Mouse (Mus musculus): ENCODE results near the gene Farsb. TPM values are rescaled to one million over a fixed set of nuclear protein-coding genes. Genes with fewer than 3 reads are reported as not detected.

Gene Farsb
- polyA plus RNA-seq, 1 experiment from 2014 or later: 100 TPM

GRCm38 (mm10) chr1:78395191-78395735 is 93.4 kb downstream of the Farsb start:
- Histone ChIP-seq H3K4me3 (no peak overlapping the region), H3K9me3 (replicated peaks) (no peaks in the 10 kb centered on the region), H3K36me3 (no peaks in the 10 kb centered on the region), H3K4me1 (replicated peaks) (peaks cover 10% of the 10 kb centered on the region), H3K4me2 (no peak overlapping the region), H3K9ac (no peak overlapping the region), H3K27ac (ENCODE audit: poor library complexity, severe bottlenecking) (no peak overlapping the region), H3K27me3 (replicated peaks) (no peaks in the 10 kb centered on the region)
- no peak for ATAC-seq (ENCODE audit: insufficient number of reproducible peaks, low FRiP score)
- 66% methylated on average over 8 of the region's 8 CpGs for WGBS

DNA sequence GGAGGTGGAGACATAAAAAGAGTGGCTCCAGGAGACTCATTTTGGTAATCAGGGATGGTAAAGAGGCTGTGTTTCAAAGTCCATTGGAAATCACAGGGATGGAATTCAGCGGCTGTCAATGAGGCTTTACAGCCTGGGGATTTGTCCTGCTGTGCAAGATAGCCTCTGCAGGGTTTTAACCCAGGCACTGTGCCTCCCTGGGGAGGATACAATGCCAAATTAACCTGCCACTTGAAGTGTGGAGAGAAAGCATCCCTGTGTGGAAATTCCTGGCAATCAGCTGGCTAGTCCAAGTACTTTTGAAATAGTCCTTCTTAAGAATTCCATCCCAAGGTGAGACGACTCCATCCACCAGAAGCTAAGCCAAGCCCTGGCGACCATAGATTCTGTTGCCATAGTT is 99.8 kb downstream of the Farsb start:
- no peak for ATAC-seq (ENCODE audit: insufficient number of reproducible peaks, low FRiP score)
- no peaks in the 10 kb centered on the region for H3K4me1 ChIP-seq (replicated peaks)
- 20% methylated on average over 3 of the region's 3 CpGs for WGBS

DNA sequence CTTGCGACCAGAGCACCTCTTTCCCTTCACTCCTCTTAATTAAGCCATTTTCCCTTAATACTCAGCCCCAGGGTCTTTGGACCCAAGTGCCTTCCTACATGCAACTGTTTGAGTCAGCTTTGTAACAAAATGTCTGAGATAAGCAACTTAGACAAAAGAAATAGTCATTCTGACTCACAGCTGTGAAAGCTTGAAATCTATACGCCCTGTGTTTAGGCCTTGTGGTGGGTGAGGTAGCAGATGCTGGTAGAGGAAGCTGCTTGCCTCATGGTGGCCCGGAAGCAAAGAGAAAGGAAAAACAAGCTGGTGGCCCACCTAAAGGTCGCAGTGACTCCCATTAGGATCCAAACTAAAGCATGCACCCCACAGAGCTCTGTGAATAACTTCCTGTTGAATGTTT is 100.8 kb downstream of the Farsb start:
- whole genome bisulfite sequencing: 63% methylated on average over 4 of the region's 4 CpGs
- no peaks in the 10 kb centered on the region for H3K27me3 ChIP-seq (replicated peaks)
- ATAC-seq (ENCODE audit: insufficient number of reproducible peaks, low FRiP score): no peak

More for the DNA sequence above, 99.8 kb downstream of the Farsb start:
- Histone ChIP-seq H3K4me3 (no peak overlapping the region), H3K36me3 (no peaks in the 10 kb centered on the region), H3K9me3 (replicated peaks) (no peaks in the 10 kb centered on the region), H3K27ac (ENCODE audit: poor library complexity, severe bottlenecking) (no peak overlapping the region), H3K27me3 (replicated peaks) (no peaks in the 10 kb centered on the region), H3K9ac (no peak overlapping the region), H3K4me2 (no peak overlapping the region)

GRCm38 (mm10) chr1:78380950-78381349 is 107.7 kb downstream of the Farsb start:
- Histone ChIP-seq H3K27ac (ENCODE audit: poor library complexity, severe bottlenecking) (no peak overlapping the region), H3K27me3 (replicated peaks) (no peaks in the 10 kb centered on the region), H3K9ac (no peak overlapping the region), H3K4me2 (no peak overlapping the region), H3K4me1 (replicated peaks) (no peaks in the 10 kb centered on the region), H3K36me3 (no peaks in the 10 kb centered on the region), H3K9me3 (replicated peaks) (no peaks in the 10 kb centered on the region), H3K4me3 (no peak overlapping the region)
- ATAC-seq (ENCODE audit: insufficient number of reproducible peaks, low FRiP score): no peak
- WGBS: 93% methylated on average over 4 of the region's 4 CpGs

More for the DNA sequence above, 100.8 kb downstream of the Farsb start:
- Histone ChIP-seq H3K9ac (no peak overlapping the region), H3K9me3 (replicated peaks) (no peaks in the 10 kb centered on the region), H3K4me1 (replicated peaks) (no peaks in the 10 kb centered on the region), H3K4me3 (no peak overlapping the region), H3K4me2 (no peak overlapping the region), H3K27ac (ENCODE audit: poor library complexity, severe bottlenecking) (no peak overlapping the region), H3K36me3 (no peaks in the 10 kb centered on the region)

DNA sequence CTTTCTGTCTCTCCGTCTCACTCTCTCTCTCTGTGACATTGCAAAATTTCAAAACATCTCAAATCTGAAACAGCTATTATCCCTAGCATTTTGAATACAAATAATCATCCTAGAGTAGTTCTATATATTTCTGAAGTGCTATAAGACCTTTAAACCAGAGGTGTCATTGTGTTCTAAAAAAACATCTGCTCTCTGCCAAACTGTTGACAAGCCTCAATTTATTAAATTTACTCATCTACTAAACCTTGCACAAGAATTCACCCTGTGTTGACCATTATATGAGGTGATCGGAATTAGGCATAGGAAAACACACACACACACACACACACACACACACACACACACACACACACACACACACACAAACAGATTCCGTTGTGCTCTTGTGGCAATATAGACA is 113.6 kb downstream of the Farsb start:
- 87% methylated on average over 3 of the region's 3 CpGs for WGBS
- Histone ChIP-seq H3K27ac (ENCODE audit: poor library complexity, severe bottlenecking) (no peak overlapping the region), H3K9ac (no peak overlapping the region), H3K36me3 (no peaks in the 10 kb centered on the region), H3K27me3 (replicated peaks) (no peaks in the 10 kb centered on the region), H3K4me2 (no peak overlapping the region), H3K4me3 (no peak overlapping the region), H3K4me1 (replicated peaks) (peaks cover 13% of the 10 kb centered on the region), H3K9me3 (replicated peaks) (no peaks in the 10 kb centered on the region)
- ATAC-seq (ENCODE audit: insufficient number of reproducible peaks, low FRiP score): no peak

DNA sequence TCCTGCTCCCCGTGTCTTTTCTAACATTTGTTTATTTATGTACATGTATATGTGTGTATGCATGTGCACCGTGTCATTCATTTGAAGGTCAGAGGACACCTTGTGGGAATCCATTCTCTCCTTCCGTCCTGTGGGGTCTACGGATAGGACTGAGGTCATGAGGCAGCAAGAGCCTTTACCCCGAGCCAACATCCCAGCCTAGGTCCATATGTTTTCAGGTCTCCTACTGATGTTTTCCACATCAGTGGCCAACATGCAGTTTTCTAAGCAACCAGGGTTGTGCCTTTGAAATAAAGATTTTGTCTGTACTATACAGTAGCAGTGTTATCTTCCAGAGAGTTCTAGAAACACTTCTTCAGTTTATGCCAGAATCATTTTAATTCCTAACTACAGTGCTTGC is 114.9 kb downstream of the Farsb start:
- no peak for ATAC-seq (ENCODE audit: insufficient number of reproducible peaks, low FRiP score)

GRCm38 (mm10) chr1:78372316-78372715 is 116.4 kb downstream of the Farsb start:
- ATAC-seq (ENCODE audit: insufficient number of reproducible peaks, low FRiP score): no peak
- Histone ChIP-seq H3K4me2 (no peak overlapping the region), H3K9ac (no peak overlapping the region), H3K4me1 (replicated peaks) (peaks cover 13% of the 10 kb centered on the region), H3K4me3 (no peak overlapping the region), H3K27ac (ENCODE audit: poor library complexity, severe bottlenecking) (no peak overlapping the region), H3K36me3 (no peaks in the 10 kb centered on the region), H3K9me3 (replicated peaks) (no peaks in the 10 kb centered on the region), H3K27me3 (replicated peaks) (no peaks in the 10 kb centered on the region)
- WGBS: 91% methylated on average over 9 of the region's 9 CpGs

More for the DNA sequence above, 114.9 kb downstream of the Farsb start:
- H3K27me3 ChIP-seq (replicated peaks): no peaks in the 10 kb centered on the region
- peaks cover 13% of the 10 kb centered on the region for H3K4me1 ChIP-seq (replicated peaks)
- H3K9me3 ChIP-seq (replicated peaks): no peaks in the 10 kb centered on the region
- no peak overlapping the region for H3K9ac ChIP-seq
- H3K4me2 ChIP-seq: no peak overlapping the region
- 87% methylated on average over 5 of the region's 5 CpGs for WGBS
- no peak overlapping the region for H3K27ac ChIP-seq (ENCODE audit: poor library complexity, severe bottlenecking)
- H3K36me3 ChIP-seq: no peaks in the 10 kb centered on the region
- no peak overlapping the region for H3K4me3 ChIP-seq

DNA sequence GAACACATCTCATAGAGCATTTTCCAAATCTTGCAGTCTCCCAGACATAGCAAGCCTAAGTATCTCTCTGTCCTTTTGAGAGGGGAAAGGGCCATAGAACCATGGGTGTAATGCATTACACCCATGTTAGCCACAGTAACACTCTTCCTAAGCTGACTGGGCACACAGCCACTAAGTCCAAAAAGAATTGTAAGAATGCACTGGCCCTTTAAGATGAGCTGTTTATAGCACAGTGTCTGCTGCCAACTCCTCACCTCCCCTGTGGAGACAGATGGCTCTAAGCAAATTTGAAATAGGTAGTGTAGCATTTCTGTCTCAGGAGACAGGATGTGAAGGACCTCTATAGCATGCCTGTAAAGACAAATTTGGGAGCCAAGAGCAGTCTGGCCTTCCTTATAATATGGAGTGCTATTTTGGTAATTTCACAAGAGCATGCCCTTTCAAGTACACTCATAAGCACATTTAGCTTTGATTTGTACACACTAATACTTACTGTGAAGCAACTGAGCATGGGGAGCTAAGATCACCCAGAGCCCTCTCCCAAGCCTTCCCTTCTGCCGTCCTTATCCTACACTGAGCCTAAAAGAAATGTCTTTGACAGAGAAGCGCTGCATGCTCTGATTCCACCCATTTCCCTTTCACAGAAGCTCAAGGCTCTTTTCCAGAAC is 117.0 kb downstream of the Farsb start:
- 55% methylated on average over 2 of the region's 2 CpGs for WGBS
- H3K27ac ChIP-seq (ENCODE audit: poor library complexity, severe bottlenecking): peak overlapping the region; percentile 85

GRCm38 (mm10) chr1:78370121-78370520 is 118.6 kb downstream of the Farsb start:
- Histone ChIP-seq H3K27me3 (replicated peaks) (no peaks in the 10 kb centered on the region), H3K9ac (no peak overlapping the region), H3K4me2 (no peak overlapping the region), H3K9me3 (replicated peaks) (no peaks in the 10 kb centered on the region), H3K27ac (ENCODE audit: poor library complexity, severe bottlenecking) (no peak overlapping the region), H3K4me3 (no peak overlapping the region), H3K36me3 (no peaks in the 10 kb centered on the region), H3K4me1 (replicated peaks) (peaks cover 24% of the 10 kb centered on the region)
- WGBS: 56% methylated on average over 6 of the region's 6 CpGs
- no peak for ATAC-seq (ENCODE audit: insufficient number of reproducible peaks, low FRiP score)

More for the DNA sequence above, 117.0 kb downstream of the Farsb start:
- no peak overlapping the region for H3K4me2 ChIP-seq
- no peak overlapping the region for H3K4me3 ChIP-seq
- peaks cover 18% of the 10 kb centered on the region for H3K4me1 ChIP-seq (replicated peaks)
- H3K27me3 ChIP-seq (replicated peaks): no peaks in the 10 kb centered on the region
- no peak overlapping the region for H3K9ac ChIP-seq
- no peaks in the 10 kb centered on the region for H3K9me3 ChIP-seq (replicated peaks)
- no peak for ATAC-seq (ENCODE audit: insufficient number of reproducible peaks, low FRiP score)
- H3K36me3 ChIP-seq: no peaks in the 10 kb centered on the region

Other genes with a start within 250 kb of the Farsb start
- gene Sgpp2, start 178.6 kb downstream of the Farsb start, polyA plus RNA-seq (2016; fragmentation: Nextera tagmentation; extraction: Ambion mirVana): 0.14 TPM in 2 replicates
- gene Mogat1, start 22.1 kb upstream of the Farsb start, polyA plus RNA-seq (2016; fragmentation: Nextera tagmentation; extraction: Ambion mirVana): not detected in 2 replicates
- 0.10 TPM in 1 of 2 replicates, not detected in the other for gene BC035947, start 23.3 kb upstream of the Farsb start, polyA plus RNA-seq (2016; fragmentation: Nextera tagmentation; extraction: Ambion mirVana)
- gene Acsl3, start 168.9 kb upstream of the Farsb start, polyA plus RNA-seq (2016; fragmentation: Nextera tagmentation; extraction: Ambion mirVana): 79.6 and 86.3 TPM in 2 replicates
- gene Utp14b, start 169.1 kb upstream of the Farsb start, polyA plus RNA-seq (2016; fragmentation: Nextera tagmentation; extraction: Ambion mirVana): 2.4 and 2.5 TPM in 2 replicates